Mouse (Mus musculus): ENCODE results near the gene Galnt9.

GRCm38 (mm10) chr5:110494396-110494795 is 49.8 kb upstream of the Galnt9 start:
- TF ChIP-seq CEBPB (IDR thresholded peaks at IDR 0.05; ENCODE audit: low read depth) (no peak), CTCF (IDR thresholded peaks at IDR 0.05; ENCODE audit: control insufficient read depth, insufficient read depth, insufficient read length) (no peak), MYOD1 (IDR thresholded peaks at IDR 0.05; ENCODE audit: control insufficient read depth, insufficient read length, low read depth) (no peak), MAX (IDR thresholded peaks at IDR 0.05) (no peak), USF1 (IDR thresholded peaks at IDR 0.05; ENCODE audit: low read depth) (no peak)
